Mouse (Mus musculus) intestine, embryonic 14.5 days (tissue): ENCODE data around the gene Camk1d. TPM values are rescaled to one million over a fixed set of nuclear protein-coding genes. Genes with fewer than 3 reads are reported as not detected.

Experiments
- ATAC-seq: fragments of 200-750 bp; cut with Nextera tagmentation; replicated peaks from 2 replicates; pipeline ENCODE4 v1.8.0; 2017; ENCODE audit warnings: low read depth, moderate number of reproducible peaks, moderate TSS enrichment, moderate library complexity; ENCODE audit not compliant: low FRiP score, low TSS enrichment
- DNase-seq: peaks from one replicate; pipeline ENCODE4 v3.0.0-alpha.2; 2018; ENCODE audit warnings: low spot score
- H3K27ac ChIP-seq: fragments of 300-500 bp; sonication (generic); 2 replicates; pipeline ENCODE4 v1.5.1; 2014; ENCODE audit warnings: low read depth, mild to moderate bottlenecking, control low read depth
- H3K27me3 ChIP-seq: fragments of 300-500 bp; sonication (generic); replicated peaks from 2 replicates; pipeline ENCODE4 v1.6.1; 2014; ENCODE audit warnings: low read length, control low read depth; ENCODE audit not compliant: control insufficient read depth, insufficient read depth
- H3K36me3 ChIP-seq: fragments of 300-500 bp; sonication (generic); 2 replicates; pipeline ENCODE4 v1.6.1; 2014; ENCODE audit warnings: low read length, control low read depth; ENCODE audit not compliant: control insufficient read depth, insufficient read depth
- H3K4me1 ChIP-seq: fragments of 300-500 bp; sonication (generic); replicated peaks from 2 replicates; pipeline ENCODE4 v1.6.1; 2014; ENCODE audit warnings: low read length, control low read depth, mixed read lengths; ENCODE audit not compliant: control insufficient read depth, insufficient read depth
- H3K4me2 ChIP-seq: fragments of 300-500 bp; sonication (generic); 2 replicates; pipeline ENCODE4 v1.6.1; 2014; ENCODE audit warnings: low read length
- H3K4me3 ChIP-seq: fragments of 300-500 bp; sonication (generic); 2 replicates; pipeline ENCODE4 v1.5.1; 2014; ENCODE audit warnings: low read depth, low read length, control low read depth, mixed read lengths
- H3K9ac ChIP-seq: fragments of 300-500 bp; sonication (generic); 2 replicates; pipeline ENCODE4 v1.6.1; 2014; ENCODE audit warnings: mild to moderate bottlenecking, low read length
- H3K9me3 ChIP-seq: fragments of 300-500 bp; sonication (generic); 2 replicates; pipeline ENCODE4 v1.6.1; 2016; ENCODE audit warnings: low read length, control low read depth; ENCODE audit not compliant: control insufficient read depth
- WGBS: fragments of 180-500 bp; shearing (Covaris S2); extraction: QIAGEN DNeasy Blood & Tissue Kit; methylation state at CpG from one replicate; pipeline ENCODE4 v1.1.7; 2014; 5-methylcytosine and 5-hydroxymethylcytosine counted together
- polyA plus RNA-seq: library from polyadenylated mRNA; unstranded; fragments of >200 nt; fragmentation: Nextera tagmentation; extraction: Ambion mirVana; gene quantifications from 2 replicates; pipeline ENCODE4 v1.2.1, GENCODE M21; 2014

The Camk1d gene
- polyA plus RNA-seq, 1 experiment from 2014 or later, result 20.7 TPM

GRCm38 (mm10) chr2:5510042-5510441, 204.3 kb downstream of the Camk1d start:
- no peaks in the 10 kb centered on the region for H3K4me1 ChIP-seq
- ATAC-seq, result no peak
- no peaks in the 10 kb centered on the region for H3K36me3 ChIP-seq
- DNase-seq, result no peak
- H3K27ac ChIP-seq, result no peak overlapping the region
- peaks cover 5% of the 10 kb centered on the region; the same call in 1 of the 2 replicates for H3K9me3 ChIP-seq
- no peak overlapping the region for H3K4me3 ChIP-seq
- WGBS, result 92% methylated on average over 6 of the region's 6 CpGs
- no peak overlapping the region for H3K9ac ChIP-seq
- no peaks in the 10 kb centered on the region for H3K27me3 ChIP-seq
- H3K4me2 ChIP-seq, result no peak overlapping the region

- ATAC-seq, result no peak
- no peak overlapping the region for H3K4me2 ChIP-seq
- H3K4me3 ChIP-seq, result no peak overlapping the region
- H3K27ac ChIP-seq, result no peak overlapping the region
- H3K9me3 ChIP-seq, result no peaks in the 10 kb centered on the region
- no peaks in the 10 kb centered on the region for H3K27me3 ChIP-seq
- H3K9ac ChIP-seq, result no peak overlapping the region
- H3K36me3 ChIP-seq, result no peaks in the 10 kb centered on the region
- no peaks in the 10 kb centered on the region for H3K4me1 ChIP-seq
- no peak for DNase-seq
- WGBS, result 71% methylated on average over 4 of the region's 4 CpGs
Observed at GRCm38 (mm10) chr2:5499620-5500019, 214.7 kb downstream of the Camk1d start.

- DNase-seq, result no peak
- 76% methylated on average over 5 of the region's 5 CpGs for WGBS
- ATAC-seq, result no peak
Observed at GRCm38 (mm10) chr2:5489916-5490315, 224.4 kb downstream of the Camk1d start.

GRCm38 (mm10) chr2:5487344-5487743, 227.0 kb downstream of the Camk1d start:
- ATAC-seq (no peak), DNase-seq (no peak)
- Histone ChIP-seq H3K9me3 (no peaks in the 10 kb centered on the region), H3K9ac (no peak overlapping the region), H3K4me1 (no peaks in the 10 kb centered on the region), H3K27ac (no peak overlapping the region), H3K4me2 (no peak overlapping the region), H3K4me3 (no peak overlapping the region), H3K27me3 (no peaks in the 10 kb centered on the region), H3K36me3 (no peaks in the 10 kb centered on the region)
- 78% methylated on average over 3 of the region's 3 CpGs for WGBS

More at GRCm38 (mm10) chr2:5489916-5490315, 224.4 kb downstream of the Camk1d start:
- Histone ChIP-seq H3K4me2 (no peak overlapping the region), H3K4me3 (no peak overlapping the region), H3K36me3 (no peaks in the 10 kb centered on the region), H3K27ac (no peak overlapping the region), H3K4me1 (no peaks in the 10 kb centered on the region), H3K27me3 (no peaks in the 10 kb centered on the region), H3K9me3 (no peaks in the 10 kb centered on the region), H3K9ac (no peak overlapping the region)

- H3K4me3 ChIP-seq, result no peak overlapping the region
- no peaks in the 10 kb centered on the region for H3K27me3 ChIP-seq
- DNase-seq (no peak), ATAC-seq (no peak)
- WGBS, result 88% methylated on average over 7 of the region's 7 CpGs
- no peaks in the 10 kb centered on the region for H3K36me3 ChIP-seq
- no peak overlapping the region for H3K9ac ChIP-seq
- no peak overlapping the region for H3K27ac ChIP-seq
- no peaks in the 10 kb centered on the region for H3K4me1 ChIP-seq
- no peak overlapping the region for H3K4me2 ChIP-seq
- no peaks in the 10 kb centered on the region for H3K9me3 ChIP-seq
Observed at GRCm38 (mm10) chr2:5486663-5487062, 227.7 kb downstream of the Camk1d start.

- ATAC-seq, result no peak
- Histone ChIP-seq H3K4me2 (no peak overlapping the region), H3K36me3 (no peaks in the 10 kb centered on the region), H3K9ac (no peak overlapping the region), H3K4me3 (no peak overlapping the region), H3K27ac (no peak overlapping the region), H3K27me3 (no peaks in the 10 kb centered on the region), H3K9me3 (no peaks in the 10 kb centered on the region), H3K4me1 (no peaks in the 10 kb centered on the region)
- no peak for DNase-seq
- 93% methylated on average over 6 of the region's 6 CpGs for WGBS
Observed at GRCm38 (mm10) chr2:5485786-5486185, 228.5 kb downstream of the Camk1d start.

- WGBS, result 85% methylated on average over 3 of the region's 3 CpGs
- Histone ChIP-seq H3K4me3 (no peak overlapping the region), H3K27ac (no peak overlapping the region), H3K9ac (no peak overlapping the region), H3K4me1 (no peaks in the 10 kb centered on the region), H3K36me3 (no peaks in the 10 kb centered on the region), H3K4me2 (no peak overlapping the region), H3K9me3 (no peaks in the 10 kb centered on the region), H3K27me3 (no peaks in the 10 kb centered on the region)
- no peak for ATAC-seq
- DNase-seq, result no peak
Observed at GRCm38 (mm10) chr2:5479886-5480285, 234.4 kb downstream of the Camk1d start.

GRCm38 (mm10) chr2:5478709-5479108, 235.6 kb downstream of the Camk1d start:
- Histone ChIP-seq H3K27ac (no peak overlapping the region), H3K36me3 (no peaks in the 10 kb centered on the region), H3K27me3 (no peaks in the 10 kb centered on the region), H3K9me3 (no peaks in the 10 kb centered on the region), H3K9ac (no peak overlapping the region), H3K4me3 (no peak overlapping the region), H3K4me1 (no peaks in the 10 kb centered on the region), H3K4me2 (no peak overlapping the region)
- 82% methylated on average over 5 of the region's 5 CpGs for WGBS
- ATAC-seq (no peak), DNase-seq (no peak)

- Histone ChIP-seq H3K9me3 (no peaks in the 10 kb centered on the region), H3K9ac (no peak overlapping the region), H3K36me3 (no peaks in the 10 kb centered on the region), H3K4me3 (no peak overlapping the region), H3K27ac (no peak overlapping the region), H3K4me2 (no peak overlapping the region), H3K4me1 (no peaks in the 10 kb centered on the region), H3K27me3 (no peaks in the 10 kb centered on the region)
- no peak for DNase-seq
- no peak for ATAC-seq
- 98% methylated on average over 4 of the region's 4 CpGs for WGBS
Observed at GRCm38 (mm10) chr2:5478256-5478655, 236.1 kb downstream of the Camk1d start.
